Mouse (Mus musculus): ENCODE results near the gene Rnf186. TPM values are rescaled to one million over a fixed set of nuclear protein-coding genes. Genes with fewer than 3 reads are reported as not detected.

Gene Rnf186
- polyA plus RNA-seq (2012; ENCODE audit: insufficient read depth, insufficient read length, low replicate concordance, missing spikeins): not detected in 2 replicates

- TF ChIP-seq CTCF (IDR thresholded peaks at IDR 0.05; ENCODE audit: insufficient read depth, low read depth, low read length) (no peak), POLR2A (IDR thresholded peaks at IDR 0.05; ENCODE audit: insufficient read depth, low read depth, low read length) (no peak)
- H3K27ac ChIP-seq (ENCODE audit: insufficient read depth, low read depth, low read length): no peak within 1 kb of the TSS
- 98% methylated on average over 13 of the region's 13 CpGs for WGBS
Measured at GRCm38 (mm10) chr4:138966866-138967265, at the start of gene Rnf186. Gene Rnf186, plus strand, starts transcription at chr4:138967112.

GRCm38 (mm10) chr4:138917282-138917681 is 49.6 kb upstream of the Rnf186 start:
- H3K27ac ChIP-seq (ENCODE audit: insufficient read depth, low read depth, low read length): no peak overlapping the region
- WGBS: 88% methylated on average over 9 of the region's 9 CpGs
- H3K4me3 ChIP-seq (ENCODE audit: insufficient read depth, low read depth, low read length): no peak overlapping the region
- no peak for TF ChIP-seq POLR2A (IDR thresholded peaks at IDR 0.05; ENCODE audit: insufficient read depth, low read depth, low read length)
- no peak for TF ChIP-seq CTCF (IDR thresholded peaks at IDR 0.05; ENCODE audit: insufficient read depth, low read depth, low read length)
- H3K4me1 ChIP-seq (ENCODE audit: control insufficient read depth, insufficient read depth, low read length): peaks cover 4% of the 10 kb centered on the region; the same call in 1 of the 2 replicates

More at GRCm38 (mm10) chr4:138966866-138967265, at the start of gene Rnf186:
- Histone ChIP-seq H3K4me1 (ENCODE audit: control insufficient read depth, insufficient read depth, low read length) (no peaks in the 10 kb centered on the region), H3K4me3 (ENCODE audit: insufficient read depth, low read depth, low read length) (no peak within 1 kb of the TSS)

- 37% methylated on average over 20 of the region's 20 CpGs for WGBS
- no peak overlapping the region for H3K4me3 ChIP-seq (ENCODE audit: insufficient read depth, low read depth, low read length)
- no peaks in the 10 kb centered on the region for H3K4me1 ChIP-seq (ENCODE audit: control insufficient read depth, insufficient read depth, low read length)
- H3K27ac ChIP-seq (ENCODE audit: insufficient read depth, low read depth, low read length): no peak overlapping the region
- TF ChIP-seq POLR2A (IDR thresholded peaks at IDR 0.05; ENCODE audit: insufficient read depth, low read depth, low read length) (no peak), CTCF (IDR thresholded peaks at IDR 0.05; ENCODE audit: insufficient read depth, low read depth, low read length) (no peak)
Measured at GRCm38 (mm10) chr4:138921254-138922130, 45.4 kb upstream of the Rnf186 start.

- 3% methylated on average over 11 of the region's 11 CpGs for WGBS
- no peaks in the 10 kb centered on the region for H3K4me1 ChIP-seq (ENCODE audit: control insufficient read depth, insufficient read depth, low read length)
- H3K27ac ChIP-seq (ENCODE audit: insufficient read depth, low read depth, low read length): no peak overlapping the region
- TF ChIP-seq POLR2A (IDR thresholded peaks at IDR 0.05; ENCODE audit: insufficient read depth, low read depth, low read length) (no peak), CTCF (IDR thresholded peaks at IDR 0.05; ENCODE audit: insufficient read depth, low read depth, low read length) (peak; percentile 99)
- no peak overlapping the region for H3K4me3 ChIP-seq (ENCODE audit: insufficient read depth, low read depth, low read length)
Measured at GRCm38 (mm10) chr4:138922131-138922459, 44.8 kb upstream of the Rnf186 start.

GRCm38 (mm10) chr4:138925561-138925960 is 41.4 kb upstream of the Rnf186 start:
- 65% methylated on average over 2 of the region's 2 CpGs for WGBS
- Histone ChIP-seq H3K27ac (ENCODE audit: insufficient read depth, low read depth, low read length) (no peak overlapping the region), H3K4me3 (ENCODE audit: insufficient read depth, low read depth, low read length) (no peak overlapping the region), H3K4me1 (ENCODE audit: control insufficient read depth, insufficient read depth, low read length) (no peaks in the 10 kb centered on the region)
- no peak for TF ChIP-seq CTCF (IDR thresholded peaks at IDR 0.05; ENCODE audit: insufficient read depth, low read depth, low read length)

GRCm38 (mm10) chr4:138933862-138934261 is 33.0 kb upstream of the Rnf186 start:
- Histone ChIP-seq H3K4me3 (ENCODE audit: insufficient read depth, low read depth, low read length) (no peak overlapping the region), H3K27ac (ENCODE audit: insufficient read depth, low read depth, low read length) (no peak overlapping the region), H3K4me1 (ENCODE audit: control insufficient read depth, insufficient read depth, low read length) (no peaks in the 10 kb centered on the region)
- WGBS: 80% methylated on average over 3 of the region's 3 CpGs
- no peak for TF ChIP-seq CTCF (IDR thresholded peaks at IDR 0.05; ENCODE audit: insufficient read depth, low read depth, low read length)
- TF ChIP-seq POLR2A (IDR thresholded peaks at IDR 0.05; ENCODE audit: insufficient read depth, low read depth, low read length): no peak

- WGBS: 87% methylated on average over 11 of the region's 11 CpGs
- no peak overlapping the region for H3K27ac ChIP-seq (ENCODE audit: insufficient read depth, low read depth, low read length)
- no peak overlapping the region for H3K4me3 ChIP-seq (ENCODE audit: insufficient read depth, low read depth, low read length)
- TF ChIP-seq POLR2A (IDR thresholded peaks at IDR 0.05; ENCODE audit: insufficient read depth, low read depth, low read length) (no peak), CTCF (IDR thresholded peaks at IDR 0.05; ENCODE audit: insufficient read depth, low read depth, low read length) (no peak)
- H3K4me1 ChIP-seq (ENCODE audit: control insufficient read depth, insufficient read depth, low read length): no peaks in the 10 kb centered on the region
Measured at GRCm38 (mm10) chr4:138934456-138935145, 32.3 kb upstream of the Rnf186 start.

- Histone ChIP-seq H3K4me1 (ENCODE audit: control insufficient read depth, insufficient read depth, low read length) (0 out of 2 replicates have a peak, but pooled peaks cover under 1% of the 10 kb centered on the region), H3K4me3 (ENCODE audit: insufficient read depth, low read depth, low read length) (no peak overlapping the region), H3K27ac (ENCODE audit: insufficient read depth, low read depth, low read length) (no peak overlapping the region)
- 70% methylated on average over 10 of the region's 10 CpGs for WGBS
- no peak for TF ChIP-seq POLR2A (IDR thresholded peaks at IDR 0.05; ENCODE audit: insufficient read depth, low read depth, low read length)
- no peak for TF ChIP-seq CTCF (IDR thresholded peaks at IDR 0.05; ENCODE audit: insufficient read depth, low read depth, low read length)
Measured at GRCm38 (mm10) chr4:138938495-138939269, 28.2 kb upstream of the Rnf186 start.
